Mouse (Mus musculus): ENCODE measurements around the gene Dnph1. TPM values are rescaled to one million over a fixed set of nuclear protein-coding genes. Genes with fewer than 3 reads are reported as not detected.

The Dnph1 gene
- total RNA-seq, 2 experiments from 2014 or later = 4.9 to 7.1 TPM

DNA sequence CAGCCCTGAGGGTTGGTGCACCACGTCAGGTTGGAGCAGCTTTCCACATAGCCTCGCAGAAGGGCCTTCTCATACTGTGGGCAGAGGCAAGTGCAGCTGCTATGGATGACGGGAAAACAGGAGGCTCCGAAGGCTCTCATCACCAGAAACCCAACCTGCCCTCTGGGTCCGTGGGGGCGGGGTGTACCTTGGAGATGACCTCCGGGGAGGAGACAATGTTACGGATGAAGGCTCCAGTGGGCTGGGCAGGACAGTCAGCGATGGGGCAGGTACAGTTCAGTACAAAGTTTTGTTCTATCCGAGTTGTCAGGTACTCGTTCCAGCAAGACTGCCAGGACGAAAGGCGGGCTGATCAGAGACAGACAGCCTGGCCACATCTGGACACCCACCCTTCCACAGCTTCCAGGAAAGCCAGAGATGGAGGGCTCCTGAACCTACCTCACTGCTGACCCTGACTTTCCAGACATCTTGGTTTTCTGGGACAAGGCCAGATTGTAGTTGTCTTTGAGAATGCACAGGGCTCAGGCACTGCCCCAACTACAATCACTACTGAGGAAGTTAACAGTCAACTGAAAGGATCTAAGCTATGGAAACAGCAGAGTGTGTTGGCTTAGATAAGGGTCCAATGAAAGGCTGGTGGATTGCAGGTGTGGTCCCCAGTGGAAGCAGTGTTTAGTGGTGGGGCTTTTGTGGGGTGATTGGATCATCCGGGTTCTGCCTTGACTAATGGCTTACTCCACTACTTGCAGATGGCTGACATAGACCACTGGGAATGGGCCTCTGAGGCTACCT is 7.5 kb downstream of the Dnph1 start:
- no peak for DNase-seq

DNA sequence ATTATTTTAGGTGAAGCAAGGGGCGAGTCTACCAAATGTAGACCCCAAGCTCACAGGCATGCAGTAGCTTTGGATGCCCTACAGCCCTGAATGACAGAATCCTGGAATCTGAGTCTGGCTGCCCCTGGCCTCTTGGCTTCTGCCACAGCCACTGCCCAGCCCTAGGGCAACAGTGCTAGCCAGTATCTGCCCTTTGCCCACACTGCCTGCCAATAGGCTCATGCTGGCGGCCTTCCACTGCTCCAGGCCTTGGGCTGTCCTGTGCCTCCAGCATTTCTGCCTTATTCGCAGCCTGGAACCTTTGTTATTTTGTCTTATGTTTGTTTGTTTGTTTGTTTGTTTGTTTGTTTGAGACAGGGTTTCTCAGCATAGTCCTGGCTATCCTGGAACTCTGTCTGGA is 9.1 kb downstream of the Dnph1 start:
- DNase-seq = no peak

DNA sequence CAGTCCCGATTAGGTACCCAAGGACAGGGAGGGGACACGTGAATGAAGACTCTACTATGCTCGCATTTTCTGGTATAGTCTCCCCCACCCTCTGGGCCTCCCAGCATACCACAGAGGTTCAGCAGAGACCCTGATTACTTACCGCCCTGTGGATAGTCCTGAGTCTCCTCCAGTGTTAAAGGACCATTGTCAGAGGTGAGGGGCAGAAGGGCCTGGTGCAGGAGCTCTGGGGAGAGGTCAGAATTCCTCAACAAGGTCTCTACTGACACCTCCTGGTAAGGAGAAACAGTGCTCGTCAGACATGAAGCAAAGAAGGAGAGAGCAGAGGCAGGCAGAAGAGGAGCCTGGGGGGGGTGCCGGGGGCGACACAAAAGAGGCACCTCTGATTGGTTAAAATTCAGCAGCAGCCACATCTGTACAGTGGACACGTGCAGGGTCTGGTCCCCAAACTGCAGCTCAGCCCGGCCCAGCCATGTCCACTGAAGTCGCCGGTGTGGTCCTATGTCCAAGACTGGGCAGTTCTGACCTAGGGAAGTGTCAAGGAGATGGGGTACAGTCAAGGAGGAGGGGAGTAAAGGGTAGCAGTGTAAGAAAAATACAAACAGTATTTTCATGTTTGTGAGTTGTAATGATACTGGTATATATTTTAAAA is 14.7 kb downstream of the Dnph1 start:
- no peak for DNase-seq

DNA sequence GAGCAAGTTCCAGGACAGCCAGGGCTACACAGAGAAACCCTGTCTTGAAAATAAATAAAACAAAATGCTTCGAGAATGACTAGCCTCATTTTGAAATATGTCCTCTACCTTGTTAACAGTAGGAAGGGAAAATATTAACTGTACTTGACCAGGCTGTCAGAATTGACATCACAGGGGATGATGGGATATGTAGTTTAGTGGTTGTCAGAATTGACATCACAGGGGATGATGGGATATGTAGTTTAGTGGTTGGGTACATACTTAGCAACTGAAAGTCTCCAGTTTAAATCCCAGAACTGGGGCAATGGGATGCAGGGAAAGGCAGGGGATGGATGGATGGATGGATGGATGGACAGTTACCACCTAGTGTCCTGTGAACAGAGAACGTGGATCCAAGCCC is 16.8 kb downstream of the Dnph1 start:
- DNase-seq = no peak

DNA sequence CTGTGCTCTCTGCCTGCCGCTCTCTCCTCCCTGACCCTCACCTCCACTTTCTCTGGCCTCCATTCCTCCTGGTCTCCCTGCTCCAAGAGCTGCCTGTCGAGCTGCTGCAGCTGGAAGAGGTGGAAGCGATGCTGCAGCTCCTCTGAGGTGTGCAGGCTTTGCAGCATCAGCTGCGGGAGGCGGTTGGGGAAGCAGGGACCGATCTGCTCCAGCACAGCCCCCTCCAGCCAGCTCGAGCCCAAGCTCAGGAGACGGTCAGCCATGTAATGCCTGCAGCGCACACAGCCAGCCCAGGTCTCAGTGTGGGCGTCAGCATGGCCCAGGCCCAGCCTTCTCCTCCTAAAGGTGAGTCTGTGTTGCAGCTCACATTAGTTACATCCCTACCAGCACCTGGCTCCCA is 23.5 kb downstream of the Dnph1 start:
- no peak for DNase-seq

DNA sequence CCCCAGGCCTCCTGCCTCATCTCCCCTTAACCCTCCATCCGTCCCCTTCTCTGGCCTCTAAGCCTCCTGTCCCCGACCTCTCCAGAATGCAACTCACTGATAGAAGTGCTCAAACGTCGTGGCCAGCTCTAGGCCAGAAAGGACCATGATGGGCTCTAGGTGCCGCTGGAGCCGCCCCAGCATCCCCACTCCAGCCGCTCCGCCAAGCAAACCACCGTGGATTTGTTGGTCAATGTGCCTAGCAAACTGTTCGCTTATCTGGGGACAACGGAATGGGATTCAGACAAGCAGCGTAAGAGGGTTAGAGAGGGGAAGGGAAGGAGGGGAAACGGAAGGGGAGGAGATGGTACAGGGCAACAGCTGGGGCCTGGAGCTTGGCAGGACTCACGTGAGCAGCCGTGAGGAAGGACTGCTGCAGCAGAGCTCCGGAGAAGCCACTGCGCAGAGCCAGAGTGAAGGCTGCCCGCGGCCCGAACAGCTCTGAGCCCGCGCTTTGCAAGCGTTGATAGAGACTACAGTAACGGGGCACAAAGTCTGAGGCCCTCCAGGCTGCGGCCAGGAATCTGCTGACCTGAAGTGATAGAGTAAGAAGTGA is 24.0 kb downstream of the Dnph1 start:
- DNase-seq = no peak

DNA sequence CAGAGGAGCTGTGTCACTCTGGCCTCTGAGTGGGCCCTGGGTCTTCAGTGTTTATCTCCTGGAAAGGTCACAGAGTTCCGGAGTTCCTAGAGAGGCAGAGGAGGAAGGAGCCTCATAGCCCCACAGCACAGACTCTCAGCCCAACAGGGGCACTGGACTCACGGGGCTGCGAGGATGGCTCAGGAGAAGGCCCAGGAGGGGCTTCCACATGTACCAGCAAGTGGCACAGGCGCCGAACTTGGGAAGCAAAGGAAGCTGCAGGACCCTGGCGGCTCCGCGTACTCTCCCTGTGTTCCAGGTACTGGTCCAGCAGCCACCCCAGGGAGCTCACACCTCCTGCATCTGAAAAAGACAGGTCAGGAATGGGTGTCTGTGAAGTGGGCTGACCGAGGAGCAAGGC is 24.7 kb downstream of the Dnph1 start:
- no peak for DNase-seq

DNA sequence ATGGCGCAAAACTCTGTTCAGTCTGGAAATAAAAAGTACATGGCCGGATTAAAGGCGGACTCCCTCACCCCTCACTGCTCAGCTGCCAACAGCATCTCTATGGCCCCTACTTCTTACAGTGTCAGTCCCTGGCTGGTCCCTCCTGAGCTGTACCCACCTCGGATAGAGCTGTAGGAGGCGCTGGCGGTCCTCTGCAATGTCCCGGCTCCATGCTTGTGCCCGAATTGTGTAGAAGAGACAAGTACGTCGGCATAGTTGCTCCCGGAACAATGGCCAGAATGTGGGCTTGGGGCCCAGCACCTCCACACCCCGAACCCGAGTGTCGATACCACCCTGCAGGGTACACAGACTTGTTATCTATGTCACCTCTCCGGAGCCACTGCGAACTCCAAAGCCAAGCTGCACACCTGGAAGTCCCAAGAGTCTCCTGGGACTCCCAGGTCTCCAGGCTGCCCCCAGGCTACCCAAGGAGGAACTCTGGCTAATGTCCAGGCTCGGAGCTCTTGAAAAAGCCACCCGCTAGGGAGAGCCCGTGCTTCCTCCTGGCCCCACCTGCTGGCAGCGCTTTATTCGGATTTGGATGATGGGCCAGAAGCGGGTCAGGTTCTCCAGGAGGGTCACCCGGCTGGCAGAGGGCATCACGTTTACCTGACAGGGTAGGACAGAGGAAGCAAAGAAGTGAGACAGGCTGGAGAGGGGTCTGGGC is 25.6 kb downstream of the Dnph1 start:
- DNase-seq = no peak

DNA sequence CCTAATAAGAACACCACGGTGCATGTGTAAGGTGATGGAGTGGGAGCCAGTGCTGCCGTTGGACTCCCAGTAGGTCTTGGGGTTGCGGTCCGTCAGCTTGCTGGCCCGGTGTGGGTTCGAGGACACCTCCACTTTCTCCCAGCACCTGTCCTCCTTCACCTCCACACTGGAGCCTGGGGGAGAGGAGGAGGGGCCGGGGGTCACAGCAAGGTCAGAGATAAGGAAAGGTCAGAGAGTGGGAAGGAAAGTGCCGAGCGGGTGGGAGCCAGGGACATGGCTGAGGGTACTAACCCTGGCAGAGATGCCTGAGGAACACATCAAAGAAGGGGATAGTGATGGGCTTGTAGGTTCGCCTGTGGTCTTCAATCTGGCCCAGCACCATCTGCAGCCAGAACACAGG is 28.6 kb downstream of the Dnph1 start:
- no peak for DNase-seq

DNA sequence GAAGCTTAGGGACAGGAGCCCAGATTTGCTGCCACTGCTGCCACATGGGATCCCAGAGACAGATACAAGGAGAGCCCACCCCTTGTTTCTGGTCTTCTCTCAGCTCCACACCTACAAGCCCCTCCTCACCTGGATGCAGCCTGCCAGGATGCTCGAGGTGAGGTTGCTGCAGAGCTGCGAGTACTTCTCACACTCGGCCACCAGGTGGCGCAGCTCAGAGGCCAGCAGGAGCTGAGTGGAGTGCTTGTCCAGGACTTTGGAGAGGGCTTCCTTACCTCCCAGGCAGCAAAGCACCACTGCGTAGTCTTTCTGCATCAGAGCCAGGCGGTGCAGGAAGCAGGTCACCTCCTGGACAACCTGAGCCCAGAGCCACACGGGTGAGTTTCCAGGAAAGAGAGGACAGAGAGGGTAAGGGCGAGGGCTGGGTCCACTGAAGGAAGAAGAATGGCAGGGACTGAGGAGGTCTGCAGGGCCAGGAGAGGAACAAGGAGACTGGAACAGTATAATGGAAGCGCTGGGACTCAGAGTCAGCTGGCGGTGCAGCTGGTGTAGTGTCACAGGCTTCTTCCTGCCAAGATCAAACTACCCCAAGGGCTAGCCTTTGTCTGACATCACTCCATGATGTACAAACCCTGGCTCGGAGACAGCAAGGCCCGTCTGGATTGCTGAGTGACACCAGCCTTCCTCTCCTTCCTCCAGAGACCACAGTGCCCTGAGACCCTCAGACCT is 29.2 kb downstream of the Dnph1 start:
- peak; percentile 51 to 58 for DNase-seq

DNA sequence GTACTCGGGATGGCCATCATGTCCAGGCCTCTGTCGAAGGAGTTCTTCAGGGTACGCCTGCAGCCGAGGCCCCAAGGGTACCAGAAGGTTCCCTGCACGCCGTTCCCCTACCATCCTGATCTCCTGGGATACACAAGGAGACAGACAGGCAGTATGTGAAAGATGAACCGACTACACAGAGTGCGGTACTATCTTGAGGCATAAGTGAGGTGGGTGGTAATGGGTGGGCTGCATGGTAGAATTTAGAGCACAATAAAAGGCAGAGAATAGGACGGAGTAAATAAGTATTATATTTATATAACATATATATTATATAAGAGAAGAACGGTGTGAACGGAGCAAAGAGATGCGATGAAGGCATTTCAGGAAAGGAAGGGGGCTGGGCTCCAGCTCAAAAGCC is 47.1 kb downstream of the Dnph1 start:
- no peak for DNase-seq

DNA sequence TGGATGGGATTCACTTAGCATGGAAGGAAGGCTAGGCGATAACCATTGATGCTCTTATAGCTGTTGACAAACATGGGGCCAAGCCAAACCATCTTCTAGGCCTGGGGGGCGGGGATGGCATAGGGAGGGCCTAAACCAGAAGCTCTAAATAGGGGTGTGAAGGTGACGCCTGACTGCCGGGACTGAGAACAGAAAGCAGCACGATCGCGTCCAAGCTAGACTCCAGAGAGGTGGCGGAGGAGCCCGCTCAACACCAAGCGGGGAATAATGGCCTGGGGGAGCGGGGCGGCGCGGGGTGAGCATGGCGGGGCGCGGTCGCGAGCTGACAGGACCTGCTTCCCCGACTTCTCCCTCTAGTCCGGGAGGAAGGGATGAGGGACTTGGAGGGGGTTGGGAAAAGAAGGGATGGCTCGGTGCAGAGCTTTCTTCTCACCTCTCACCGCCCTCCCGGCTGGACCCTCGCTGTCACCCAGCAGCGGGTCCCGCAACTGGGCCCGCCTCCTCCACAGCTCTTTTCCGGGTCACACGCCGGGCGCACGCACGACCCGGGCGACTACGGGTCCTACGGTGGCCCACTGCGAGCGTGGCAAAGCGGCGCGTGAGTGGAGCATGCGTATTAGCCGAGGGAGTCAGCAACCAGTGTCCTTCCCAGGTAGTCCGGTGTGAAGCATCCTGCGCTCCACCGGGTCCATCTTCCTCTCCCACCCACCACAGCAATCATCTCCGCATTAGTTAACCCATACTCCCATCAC is 49.5 kb downstream of the Dnph1 start, which contains the start of gene Cul9:
Cul9 (minus strand) TSS at position 576 of the 752 bp plus-strand sequence.
- peak; percentile 89 to 91 for DNase-seq

DNA sequence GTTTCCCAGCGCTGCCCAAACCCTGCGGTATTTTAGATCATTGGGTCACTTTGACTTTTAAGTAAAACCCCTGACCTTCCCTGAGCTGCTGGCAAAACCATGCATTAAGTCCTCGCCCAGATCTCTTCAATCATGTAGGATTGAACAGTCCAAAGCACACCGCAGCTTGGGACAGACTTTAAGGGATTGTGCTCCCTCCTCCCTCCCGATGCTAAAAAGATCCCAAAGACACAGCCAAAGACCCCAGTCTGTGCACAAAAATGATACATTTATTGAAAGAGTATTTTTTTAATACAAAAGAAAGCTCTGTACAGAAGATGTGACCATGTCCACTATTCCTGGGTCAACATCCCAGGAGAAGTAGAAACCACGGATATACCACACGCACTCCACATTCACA is 50.1 kb downstream of the Dnph1 start:
- no peak for DNase-seq

DNA sequence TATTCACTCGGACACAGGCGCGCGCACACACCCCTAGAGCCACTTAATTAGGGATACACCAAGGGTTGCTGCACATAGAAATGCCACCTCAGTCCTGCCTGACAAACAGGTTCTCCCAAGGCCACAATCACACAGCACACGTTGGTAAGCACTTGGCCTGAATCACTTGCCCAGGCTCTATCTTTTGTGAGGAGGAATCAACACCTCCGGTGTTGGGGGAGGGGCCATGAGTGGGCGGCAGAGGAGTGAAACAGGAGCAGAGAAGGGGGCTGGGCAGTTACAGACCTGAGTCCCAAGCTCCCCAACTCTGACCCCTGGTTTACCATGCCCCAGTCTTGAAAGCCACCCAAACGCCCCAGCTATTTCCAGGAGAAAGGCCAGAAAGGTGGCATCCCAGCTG is 50.5 kb downstream of the Dnph1 start:
- DNase-seq = no peak

DNA sequence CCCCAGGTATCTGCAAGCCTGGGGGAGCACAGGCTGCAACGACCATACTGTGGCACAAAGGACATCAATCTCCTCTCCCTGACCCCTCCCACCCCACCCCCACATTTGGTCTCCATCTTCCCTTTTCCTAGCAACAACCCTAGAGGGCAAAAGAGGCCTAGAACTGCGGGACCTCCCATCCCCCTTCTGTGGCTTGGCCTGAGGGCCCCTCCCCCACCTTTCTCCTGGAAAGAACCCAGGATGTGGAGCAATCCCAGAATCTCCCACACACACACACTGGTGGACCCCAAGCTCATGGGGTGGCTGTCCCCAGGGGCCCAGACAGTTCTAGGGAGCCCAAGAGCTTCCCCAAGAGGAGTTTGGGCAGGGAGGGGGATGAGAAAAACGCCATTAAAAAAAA is 51.4 kb downstream of the Dnph1 start:
- DNase-seq = no peak

DNA sequence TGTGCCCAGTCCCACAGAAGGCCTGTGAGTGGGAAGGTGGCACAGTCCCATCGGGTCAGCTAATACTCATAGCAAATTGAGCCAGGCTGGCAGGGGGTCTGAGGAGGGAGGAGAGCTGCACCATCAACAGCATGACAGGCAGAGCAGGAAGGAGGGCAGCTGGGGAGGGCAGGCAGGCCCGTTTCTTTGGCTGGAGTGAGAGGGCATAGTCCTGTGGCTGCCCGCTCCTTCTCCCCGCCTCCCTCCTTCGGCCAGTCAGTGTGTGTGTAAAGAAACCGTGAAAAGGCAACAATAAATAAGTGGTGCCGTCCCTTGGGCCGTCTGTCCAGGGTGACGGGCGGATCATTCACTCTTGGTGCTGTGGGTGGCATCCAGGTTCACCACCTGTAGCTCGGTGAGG is 52.2 kb downstream of the Dnph1 start:
- DNase-seq = no peak

DNA sequence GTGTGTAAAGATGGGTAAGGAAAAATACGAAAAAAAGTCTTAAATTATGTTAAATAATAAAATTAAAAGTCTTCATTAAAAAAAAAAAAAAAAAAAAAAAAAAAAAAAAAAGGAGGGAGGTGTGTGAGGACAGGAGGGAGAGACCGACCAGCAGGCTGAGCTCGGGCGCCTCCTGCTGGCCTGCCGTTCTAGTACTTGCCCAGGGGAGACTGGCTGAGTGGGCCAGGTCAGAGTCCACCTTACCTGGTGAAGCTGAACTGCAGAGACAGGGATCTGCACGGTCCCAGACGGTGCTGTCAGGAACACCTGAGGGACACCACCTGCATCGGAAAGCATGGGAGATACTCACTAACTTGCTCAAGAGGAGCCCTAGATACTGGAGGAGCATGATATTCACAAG is 52.7 kb downstream of the Dnph1 start:
- no peak for DNase-seq

Data from layer of hippocampus, postnatal 36 days (tissue).